Mouse (Mus musculus) thymus, adult 2 months (tissue): ENCODE measurements around the gene Serpinb6c.

ENCODE experiments used
- CTCF ChIP-seq: fragments of 200-500 bp; IDR thresholded peaks from 2 replicates; pipeline ENCODE4 v1.5.1; 2012; ENCODE audit warnings: mild to moderate bottlenecking, control low read depth, low read length, moderate library complexity, borderline replicate concordance; ENCODE audit not compliant: control insufficient read depth, poor library complexity, insufficient read depth; ENCODE audit errors: extremely low read depth
- POLR2A ChIP-seq: fragments of 200-500 bp; IDR thresholded peaks from 2 replicates; pipeline ENCODE4 v1.6.1; 2012; ENCODE audit warnings: mild to moderate bottlenecking, low read length, control low read depth, moderate library complexity; ENCODE audit not compliant: control insufficient read depth, poor library complexity, insufficient read depth; ENCODE audit errors: extremely low read depth

DNA sequence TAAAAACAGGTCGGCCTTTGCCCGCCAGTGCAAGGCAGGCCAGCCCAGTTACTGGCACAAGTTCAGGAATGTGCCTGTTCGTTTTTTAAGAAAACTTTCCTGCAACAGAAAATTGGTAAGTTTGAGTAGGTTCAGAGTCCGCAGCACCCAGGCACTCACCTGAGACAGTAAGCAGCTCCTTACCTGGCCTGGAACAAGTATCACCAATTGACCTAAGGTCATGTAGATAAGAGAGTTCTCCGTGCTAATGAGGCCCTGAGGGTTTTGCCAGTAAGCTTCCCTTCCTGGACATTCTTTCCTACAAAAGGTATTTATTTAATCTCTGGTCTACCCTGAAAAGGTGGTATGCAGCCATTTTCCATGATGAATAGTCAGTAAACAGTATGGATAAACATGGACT is 16.2 kb upstream of the Serpinb6c start:
- TF ChIP-seq POLR2A = no peak
- TF ChIP-seq CTCF = no peak
